Mouse (Mus musculus) G1E (cell line): ENCODE data around the gene Acer2.

Source experiments
- CTCF ChIP-seq: IDR thresholded peaks from 2 replicates; pipeline ENCODE4 v1.5.1; 2012; ENCODE audit warnings: low read depth, low read length, inconsistent platforms, mixed read lengths
- GATA1 ChIP-seq: IDR thresholded peaks from 2 replicates; pipeline ENCODE4 v1.6.1; 2012; ENCODE audit warnings: borderline replicate concordance, low read length, inconsistent platforms, mixed read lengths
- GATA2 ChIP-seq: IDR thresholded peaks from 2 replicates; pipeline ENCODE4 v1.6.1; 2012; ENCODE audit warnings: low read depth, low read length, inconsistent platforms, borderline replicate concordance
- POLR2AphosphoS5 ChIP-seq: IDR thresholded peaks from 2 replicates; pipeline ENCODE4 v1.6.1; 2012; ENCODE audit warnings: low read depth, low read length, inconsistent platforms; ENCODE audit not compliant: insufficient replicate concordance
- TAL1 ChIP-seq: conservative IDR thresholded peaks from 2 replicates; pipeline ENCODE4 v1.6.1; 2012; ENCODE audit warnings: low read depth, low read length, inconsistent platforms, mixed read lengths

DNA sequence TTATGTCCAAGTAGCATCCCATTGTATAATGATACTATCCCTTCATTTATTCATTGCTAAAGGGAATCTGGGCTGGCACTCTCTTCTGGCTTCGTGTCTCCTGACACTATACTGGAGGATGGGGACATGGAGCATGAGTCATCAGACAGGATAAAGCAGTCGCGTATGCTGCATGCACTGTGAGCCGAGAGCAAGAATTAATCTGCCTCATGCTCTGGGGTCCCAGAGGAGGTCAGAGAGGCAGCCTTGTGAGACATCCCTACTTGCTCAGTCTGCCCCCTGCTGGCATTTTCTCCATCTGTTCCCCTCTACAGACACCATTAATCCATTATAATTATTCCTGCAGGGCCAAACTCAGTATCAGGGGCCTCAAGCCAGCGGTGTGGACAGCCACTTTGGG, 79.3 kb downstream of the Acer2 start:
- TF ChIP-seq CTCF (no peak), TAL1 (no peak), POLR2AphosphoS5 (no peak), GATA1 (no peak), GATA2 (no peak)
